Mouse (Mus musculus): ENCODE results near the gene Zbtb2. TPM values are rescaled to one million over a fixed set of nuclear protein-coding genes. Genes with fewer than 3 reads are reported as not detected.

The Zbtb2 gene
- polyA plus RNA-seq, 1 experiment: 3.8 TPM

DNA sequence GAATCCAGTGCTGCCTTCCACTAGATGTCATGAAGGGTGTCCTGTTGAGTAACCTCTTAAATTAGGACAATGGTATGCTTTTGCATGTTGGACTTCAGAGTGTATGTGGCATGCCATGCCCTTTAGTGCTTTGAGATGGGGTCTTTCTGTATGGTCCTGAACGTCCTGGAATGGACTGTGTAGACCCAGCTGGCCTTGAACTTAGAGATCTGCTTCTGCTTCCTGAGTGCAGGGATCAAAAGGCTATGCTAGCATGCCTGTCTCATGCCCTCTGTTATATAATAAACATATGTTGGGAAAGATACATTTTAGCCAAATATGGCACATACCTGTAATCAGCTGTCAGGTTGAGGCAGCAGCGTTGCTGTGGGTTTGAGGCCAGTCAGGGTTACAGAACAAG, 2.6 kb upstream of the Zbtb2 start:
- no peak overlapping the region for H3ac ChIP-seq (ENCODE audit: control insufficient read depth, insufficient read length)
- H3K36me3 ChIP-seq (ENCODE audit: control insufficient read depth, insufficient read depth): no peaks in the 10 kb centered on the region
- H3K27me3 ChIP-seq (ENCODE audit: control insufficient read depth, insufficient read depth, insufficient read length): no peaks in the 10 kb centered on the region
- H3K4me3 ChIP-seq: no peak overlapping the region
- H3K79me2 ChIP-seq (ENCODE audit: control insufficient read depth, insufficient read depth): peaks cover 78% of the 10 kb centered on the region
- TF ChIP-seq REST (IDR thresholded peaks at IDR 0.05; ENCODE audit: insufficient read depth, insufficient read length) (no peak), SRF (IDR thresholded peaks at IDR 0.05; ENCODE audit: control insufficient read depth, insufficient read length, low read depth) (no peak), MYOD1 (IDR thresholded peaks at IDR 0.05; ENCODE audit: control insufficient read depth in 1 of 3, insufficient read length in 2 of 3, low read depth in 2 of 3) (no peak), TCF3 (IDR thresholded peaks at IDR 0.05; ENCODE audit: insufficient read length, low read depth) (no peak), TCF12 (IDR thresholded peaks at IDR 0.05; ENCODE audit: insufficient read depth, poor library complexity, severe bottlenecking) (no peak), MAX (IDR thresholded peaks at IDR 0.05; ENCODE audit: low read depth) (no peak), CEBPB (IDR thresholded peaks at IDR 0.05; ENCODE audit: insufficient read depth, poor library complexity, severe bottlenecking) (no peak), POLR2AphosphoS2 (IDR thresholded peaks at IDR 0.05; ENCODE audit: insufficient read length, low read depth) (no peak), USF1 (IDR thresholded peaks at IDR 0.05; ENCODE audit: low read depth) (no peak), MYOG (IDR thresholded peaks at IDR 0.05; ENCODE audit: control insufficient read depth in 1 of 3, insufficient read depth in 1 of 3, insufficient read length in 2 of 3, low read depth in 2 of 3) (no peak), E2F4 (IDR thresholded peaks at IDR 0.05; ENCODE audit: insufficient read depth) (no peak), POLR2A (IDR thresholded peaks at IDR 0.05; ENCODE audit: insufficient read length, low read depth) (no peak)
- peak overlapping the region; percentile 94 for H3K4me2 ChIP-seq (ENCODE audit: low read depth)

DNA sequence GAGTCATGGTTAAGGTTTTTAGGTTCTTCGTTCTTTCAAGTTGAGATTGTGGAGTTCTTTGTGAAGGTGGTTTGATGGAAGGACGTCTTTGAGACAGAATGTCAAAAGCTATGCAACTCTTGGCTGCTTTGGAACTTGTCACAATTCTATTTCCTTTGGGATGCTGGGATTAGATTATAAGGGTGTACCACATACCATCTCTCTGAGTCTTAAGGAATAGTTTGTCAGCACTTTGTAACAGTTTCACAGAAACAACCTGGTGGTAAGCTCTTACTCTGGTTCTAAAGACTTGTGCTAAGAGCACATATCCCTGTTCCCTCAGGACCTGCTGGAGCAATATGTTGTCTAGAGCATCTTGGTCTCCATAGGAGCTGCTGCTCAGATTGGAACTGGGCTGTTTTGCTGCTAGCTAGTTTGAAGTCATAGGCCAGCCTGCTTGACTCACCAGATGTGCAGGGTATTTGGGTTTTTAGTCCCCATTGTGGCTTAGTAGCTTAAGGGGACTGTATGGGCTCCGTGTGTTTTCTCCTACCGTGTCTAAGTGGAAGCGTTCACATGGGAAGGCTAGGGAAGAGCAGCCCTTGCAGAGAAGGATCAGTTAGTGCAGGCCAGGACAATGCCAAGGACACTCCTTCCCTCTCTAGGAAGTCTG, 1.7 kb upstream of the Zbtb2 start:
- no peaks in the 10 kb centered on the region for H3K36me3 ChIP-seq (ENCODE audit: control insufficient read depth, insufficient read depth)
- H3ac ChIP-seq (ENCODE audit: control insufficient read depth, insufficient read length): no peak overlapping the region
- no peaks in the 10 kb centered on the region for H3K27me3 ChIP-seq (ENCODE audit: control insufficient read depth, insufficient read depth, insufficient read length)
- H3K4me3 ChIP-seq: peak overlapping the region; percentile 57
- peak overlapping the region; percentile 94 for H3K4me2 ChIP-seq (ENCODE audit: low read depth)
- peaks cover 71% of the 10 kb centered on the region for H3K79me2 ChIP-seq (ENCODE audit: control insufficient read depth, insufficient read depth)
- TF ChIP-seq POLR2AphosphoS2 (IDR thresholded peaks at IDR 0.05; ENCODE audit: insufficient read length, low read depth) (no peak), TCF3 (IDR thresholded peaks at IDR 0.05; ENCODE audit: insufficient read length, low read depth) (no peak), POLR2A (IDR thresholded peaks at IDR 0.05; ENCODE audit: insufficient read length, low read depth) (no peak), USF1 (IDR thresholded peaks at IDR 0.05; ENCODE audit: low read depth) (no peak)

DNA sequence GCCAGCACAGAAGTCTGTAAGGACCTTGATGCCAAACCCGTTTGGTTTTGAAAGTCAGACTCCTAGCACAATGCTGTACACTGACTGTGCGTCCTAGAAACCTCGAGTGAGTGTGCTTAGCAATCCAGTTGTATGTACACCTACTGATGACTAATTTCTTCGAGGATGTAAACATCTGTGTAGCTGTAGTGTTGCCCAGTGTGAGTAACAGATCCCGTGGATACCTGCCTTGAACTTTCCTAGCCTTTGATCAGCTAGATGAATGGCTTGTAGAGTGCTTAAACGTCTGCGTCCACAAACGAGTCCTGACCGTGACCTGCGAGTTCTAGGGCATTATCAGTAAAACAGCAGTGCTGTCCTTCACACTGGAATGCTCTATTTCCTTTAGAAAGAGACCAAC, 1.1 kb upstream of the Zbtb2 start:
- no peaks in the 10 kb centered on the region for H3K36me3 ChIP-seq (ENCODE audit: control insufficient read depth, insufficient read depth)
- H3K27me3 ChIP-seq (ENCODE audit: control insufficient read depth, insufficient read depth, insufficient read length): no peaks in the 10 kb centered on the region
- TF ChIP-seq CEBPB (IDR thresholded peaks at IDR 0.05; ENCODE audit: insufficient read depth, poor library complexity, severe bottlenecking): no peak
- H3K4me2 ChIP-seq (ENCODE audit: low read depth): peak overlapping the region; percentile 94
- H3K4me3 ChIP-seq: peak overlapping the region; percentile 57
- peaks cover 65% of the 10 kb centered on the region for H3K79me2 ChIP-seq (ENCODE audit: control insufficient read depth, insufficient read depth)
- H3ac ChIP-seq (ENCODE audit: control insufficient read depth, insufficient read length): peak overlapping the region; percentile 0

DNA sequence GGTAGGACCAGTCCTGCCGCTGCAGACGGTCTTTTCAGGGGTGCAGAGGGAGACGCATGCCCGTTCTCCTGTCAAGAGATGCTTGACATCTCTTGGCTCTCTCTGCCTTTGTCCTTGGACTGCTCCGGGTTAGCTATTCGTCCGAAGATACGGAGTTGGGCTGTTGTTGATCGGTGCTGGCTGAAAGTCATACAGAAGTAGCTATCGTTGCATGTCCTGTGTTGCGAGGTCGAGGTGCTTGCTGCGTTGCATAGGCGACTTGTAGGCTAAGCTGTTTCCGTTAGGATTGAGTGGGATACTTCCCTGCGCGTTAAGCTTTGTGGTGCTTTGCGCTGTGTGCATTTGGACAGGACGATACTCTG, 457 bp upstream of the Zbtb2 start:
- no peak for TF ChIP-seq REST (IDR thresholded peaks at IDR 0.05; ENCODE audit: insufficient read depth, insufficient read length)
- TF ChIP-seq TCF12 (IDR thresholded peaks at IDR 0.05; ENCODE audit: insufficient read depth, poor library complexity, severe bottlenecking): no peak
- TF ChIP-seq TCF3 (IDR thresholded peaks at IDR 0.05; ENCODE audit: insufficient read length, low read depth): no peak
- peak; percentile 77 for TF ChIP-seq POLR2AphosphoS2 (IDR thresholded peaks at IDR 0.05; ENCODE audit: insufficient read length, low read depth)
- TF ChIP-seq USF1 (IDR thresholded peaks at IDR 0.05; ENCODE audit: low read depth): no peak
- no peak for TF ChIP-seq MYOD1 (IDR thresholded peaks at IDR 0.05; ENCODE audit: control insufficient read depth in 1 of 3, insufficient read length in 2 of 3, low read depth in 2 of 3)
- TF ChIP-seq POLR2A (IDR thresholded peaks at IDR 0.05; ENCODE audit: insufficient read length, low read depth): peak; percentile 17
- TF ChIP-seq SRF (IDR thresholded peaks at IDR 0.05; ENCODE audit: control insufficient read depth, insufficient read length, low read depth): no peak
- TF ChIP-seq CEBPB (IDR thresholded peaks at IDR 0.05; ENCODE audit: insufficient read depth, poor library complexity, severe bottlenecking): no peak
- no peak for TF ChIP-seq E2F4 (IDR thresholded peaks at IDR 0.05; ENCODE audit: insufficient read depth)
- no peak for TF ChIP-seq MYOG (IDR thresholded peaks at IDR 0.05; ENCODE audit: control insufficient read depth in 1 of 3, insufficient read depth in 1 of 3, insufficient read length in 2 of 3, low read depth in 2 of 3)
- Histone ChIP-seq H3K4me2 (ENCODE audit: low read depth) (peak overlapping the region; percentile 94), H3ac (ENCODE audit: control insufficient read depth, insufficient read length) (peak overlapping the region; percentile 99), H3K4me3 (peak overlapping the region; percentile 57), H3K79me2 (ENCODE audit: control insufficient read depth, insufficient read depth) (peaks cover 59% of the 10 kb centered on the region), H3K27me3 (ENCODE audit: control insufficient read depth, insufficient read depth, insufficient read length) (no peaks in the 10 kb centered on the region), H3K36me3 (ENCODE audit: control insufficient read depth, insufficient read depth) (no peaks in the 10 kb centered on the region)

DNA sequence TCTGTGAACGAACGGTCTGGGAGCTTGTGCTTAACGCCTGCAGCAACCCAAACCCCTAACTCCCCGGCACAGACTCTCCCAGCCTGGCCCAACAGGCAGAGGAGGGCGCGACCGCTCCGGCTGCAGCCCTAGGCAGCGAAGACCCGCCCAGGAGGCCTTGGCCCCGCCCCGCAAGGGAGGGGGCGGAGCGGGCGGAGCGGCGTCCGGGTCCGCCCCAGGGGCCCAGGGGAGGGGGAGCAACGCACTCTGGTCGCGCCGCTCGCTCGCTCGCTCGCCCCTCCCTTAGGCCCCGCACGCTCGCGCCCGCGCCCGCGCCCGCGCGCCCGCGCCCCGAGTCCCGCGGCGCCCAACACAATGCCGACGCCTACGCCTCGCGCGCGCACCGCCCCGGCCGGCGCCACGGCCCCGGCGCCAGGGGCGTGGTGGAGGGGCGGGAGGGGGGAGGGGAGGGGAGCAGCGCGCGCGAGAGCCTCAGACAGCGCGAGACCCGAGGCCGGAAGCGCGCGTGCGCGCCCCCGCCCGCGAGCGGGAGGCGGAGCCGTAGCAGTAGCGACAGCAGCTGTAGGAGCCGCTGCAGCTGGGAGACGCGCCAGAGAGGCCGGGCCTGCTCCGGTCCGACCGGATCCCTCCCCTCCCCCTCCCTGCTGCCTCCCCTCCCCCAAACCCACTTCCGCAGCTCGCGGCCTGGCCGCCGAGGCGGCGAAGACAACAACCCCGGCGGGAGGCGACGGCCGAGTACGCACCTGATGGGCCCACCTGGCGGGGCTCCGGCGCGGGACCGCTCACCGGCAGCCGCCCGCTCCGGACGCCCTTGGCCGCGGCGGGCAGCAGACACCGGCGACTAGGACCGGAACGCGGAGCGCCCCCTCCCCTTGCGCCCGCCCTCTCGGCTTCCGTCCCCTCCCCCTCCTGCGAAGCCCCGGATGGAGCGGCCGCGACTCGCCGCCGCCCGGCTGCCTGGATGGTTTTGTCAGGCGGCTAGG, 1.0 kb downstream of the Zbtb2 start:
- peak overlapping the region; percentile 57 for H3K4me3 ChIP-seq
- H3K4me2 ChIP-seq (ENCODE audit: low read depth): peak overlapping the region; percentile 74
- H3K27me3 ChIP-seq (ENCODE audit: control insufficient read depth, insufficient read depth, insufficient read length): no peaks in the 10 kb centered on the region
- H3K36me3 ChIP-seq (ENCODE audit: control insufficient read depth, insufficient read depth): no peaks in the 10 kb centered on the region
- H3ac ChIP-seq (ENCODE audit: control insufficient read depth, insufficient read length): peak overlapping the region; percentile 99
- TF ChIP-seq POLR2A (IDR thresholded peaks at IDR 0.05; ENCODE audit: insufficient read length, low read depth) (peak; percentile 95), MYOD1 (IDR thresholded peaks at IDR 0.05; ENCODE audit: control insufficient read depth in 1 of 3, insufficient read length in 2 of 3, low read depth in 2 of 3) (peak in 2 of 3 experiments; percentile 59 to 88), POLR2AphosphoS2 (IDR thresholded peaks at IDR 0.05; ENCODE audit: insufficient read length, low read depth) (peak; percentile 83), USF1 (IDR thresholded peaks at IDR 0.05; ENCODE audit: low read depth) (no peak), MYOG (IDR thresholded peaks at IDR 0.05; ENCODE audit: control insufficient read depth in 1 of 3, insufficient read depth in 1 of 3, insufficient read length in 2 of 3, low read depth in 2 of 3) (peak in 2 of 3 experiments; percentile 66 to 86), TCF3 (IDR thresholded peaks at IDR 0.05; ENCODE audit: insufficient read length, low read depth) (peak; percentile 32), REST (IDR thresholded peaks at IDR 0.05; ENCODE audit: insufficient read depth, insufficient read length) (no peak), TCF12 (IDR thresholded peaks at IDR 0.05; ENCODE audit: insufficient read depth, poor library complexity, severe bottlenecking) (no peak), E2F4 (IDR thresholded peaks at IDR 0.05; ENCODE audit: insufficient read depth) (no peak), CEBPB (IDR thresholded peaks at IDR 0.05; ENCODE audit: insufficient read depth, poor library complexity, severe bottlenecking) (no peak), SRF (IDR thresholded peaks at IDR 0.05; ENCODE audit: control insufficient read depth, insufficient read length, low read depth) (peak; percentile 52), MAX (IDR thresholded peaks at IDR 0.05; ENCODE audit: low read depth) (no peak)
- peaks cover 50% of the 10 kb centered on the region for H3K79me2 ChIP-seq (ENCODE audit: control insufficient read depth, insufficient read depth)
